ENCODE assay signal across 8 mouse cellular contexts in the genomic region with DNA sequence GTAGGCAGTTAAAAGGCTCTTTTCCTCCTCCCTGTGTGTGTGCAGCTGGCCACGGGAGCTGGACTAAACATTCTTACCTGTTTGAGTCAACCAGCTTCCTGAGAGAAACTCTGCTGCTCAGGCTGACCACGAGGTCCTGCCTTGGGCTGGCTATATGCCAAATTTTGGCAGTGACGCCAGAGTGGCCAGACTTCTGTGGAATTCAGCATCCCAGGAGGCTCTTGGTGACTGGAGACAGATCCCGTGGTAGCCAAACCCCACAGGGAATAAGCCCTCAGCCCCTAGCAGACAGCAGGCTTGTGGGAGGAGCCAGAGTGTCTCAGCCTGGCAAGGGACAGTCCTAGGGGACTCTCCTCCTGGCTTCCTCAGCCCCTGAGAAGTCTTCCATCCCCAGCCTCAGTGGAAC. TPM values are rescaled to one million over a fixed set of nuclear protein-coding genes. Genes with fewer than 3 reads are reported as not detected.
DNase-seq lines count a peak whose midpoint lies in the region.

No protein-coding gene starts in this region.

- peak; percentile 34 for DNase-seq in embryo, embryonic 11 days
- DNase-seq in embryo, embryonic 10 days (ENCODE audit: low spot score), result no peak
- peak; percentile 62 for DNase-seq in brain, adult 2 months (ENCODE audit: low read depth, low spot score)
- DNase-seq in heart, adult 8-10 months (ENCODE audit: low spot score), result peak; percentile 78
- DNase-seq in kidney, postnatal 10 days, result peak; percentile 79
- DNase-seq in ovary, postnatal 36 days (ENCODE audit: low spot score), result peak; percentile 24
- no peak for DNase-seq in frontal cortex, postnatal 25 days (ENCODE audit: low spot score in 2 of 2)
- DNase-seq in layer of hippocampus, adult 11-12 months (ENCODE audit: low spot score), result no peak

RNA-seq across cellular contexts. Expression of a gene that starts 19.9 kb away (rescaled TPM):
- total RNA-seq in heart, adult 8-10 months (2022), result 10 to 100 TPM; 26.3 to 43.9 (median 37.1) TPM

RNA-seq across cellular contexts. Expression of a gene that starts 44.7 kb away (rescaled TPM):
- not detected for total RNA-seq in heart, adult 8-10 months (2022)

Comparison
In these comparisons a context has a peak if more than half of its experiments do, and no peak if none do; other contexts are left out.
1. DNase-seq: peak in embryo, embryonic 11 days (single experiment), brain, adult 2 months (single experiment), heart, adult 8-10 months (single experiment), kidney, postnatal 10 days (single experiment) and ovary, postnatal 36 days (single experiment); none in embryo, embryonic 10 days (single experiment), frontal cortex, postnatal 25 days (0 of 2) and layer of hippocampus, adult 11-12 months (single experiment).